Mouse (Mus musculus) macrophage (primary cell): ENCODE measurements around the gene Spata17. TPM values are rescaled to one million over a fixed set of nuclear protein-coding genes. Genes with fewer than 3 reads are reported as not detected.
"Not testable (repeated sequence)": the region's sequence is repeated elsewhere in the genome, so short reads cannot be mapped to it uniquely, and the experiment has no call there.

ENCODE experiments used
- H3K27ac ChIP-seq: fragments of 350-480 bp; formaldehyde crosslinking; 2 replicates; pipeline ENCODE4 v1.9.0; 2021
- H3K36me3 ChIP-seq: fragments of 350-480 bp; formaldehyde crosslinking; 2 replicates; pipeline ENCODE4 v1.9.0; 2021; ENCODE audit errors: inconsistent target
- H3K4me3 ChIP-seq: fragments of 350-480 bp; formaldehyde crosslinking; 2 replicates; pipeline ENCODE4 v1.9.0; 2021; ENCODE audit errors: inconsistent target
- H3K79me2 ChIP-seq: fragments of 350-480 bp; formaldehyde crosslinking; 2 replicates; pipeline ENCODE4 v1.9.0; 2021; ENCODE audit errors: inconsistent target
- WGBS: methylation state at CpG from one replicate; pipeline ENCODE4 v1.1.7; 2026; ENCODE audit warnings: inconsistent platforms; ENCODE audit not compliant: missing documents; 5-methylcytosine and 5-hydroxymethylcytosine counted together
- polyA plus RNA-seq: library from polyadenylated mRNA; stranded (reverse); fragments of 250-400 nt; gene quantifications from 3 replicates; pipeline ENCODE4 v1.2.4, GENCODE M21; 2018; ENCODE audit warnings: inconsistent platforms

Spata17 gene
- polyA plus RNA-seq, 1 experiment from 2014 or later, result not detected

- 22% methylated on average over 6 of the region's 6 CpGs for WGBS
- Histone ChIP-seq H3K27ac (no peak overlapping the region), H3K4me3 (no peak overlapping the region), H3K79me2 (no peaks in the 10 kb centered on the region), H3K36me3 (no peaks in the 10 kb centered on the region)
Observed at GRCm38 (mm10) chr1:187137426-187137825, 77.8 kb downstream of the Spata17 start.

GRCm38 (mm10) chr1:187135887-187136286 lies 79.4 kb downstream of the Spata17 start:
- H3K4me3 ChIP-seq, result no peak overlapping the region
- no peaks in the 10 kb centered on the region for H3K36me3 ChIP-seq
- 82% methylated on average over 4 of the region's 6 CpGs for WGBS
- H3K27ac ChIP-seq, result no peak overlapping the region
- no peaks in the 10 kb centered on the region for H3K79me2 ChIP-seq

- Histone ChIP-seq H3K79me2 (no peaks in the 10 kb centered on the region), H3K4me3 (no peak overlapping the region), H3K36me3 (no peaks in the 10 kb centered on the region), H3K27ac (no peak overlapping the region)
- WGBS, result 93% methylated on average over 6 of the region's 6 CpGs
Observed at GRCm38 (mm10) chr1:187133841-187134240, 81.4 kb downstream of the Spata17 start.

GRCm38 (mm10) chr1:187132348-187132747 lies 82.9 kb downstream of the Spata17 start:
- Histone ChIP-seq H3K36me3 (no peaks in the 10 kb centered on the region), H3K79me2 (no peaks in the 10 kb centered on the region), H3K4me3 (no peak overlapping the region), H3K27ac (no peak overlapping the region)
- WGBS, result 91% methylated on average over 4 of the region's 4 CpGs

GRCm38 (mm10) chr1:187127548-187127947 lies 87.7 kb downstream of the Spata17 start:
- 100% methylated on average over 2 of the region's 2 CpGs for WGBS
- not testable (repeated sequence) for H3K79me2 ChIP-seq, H3K27ac ChIP-seq, H3K4me3 ChIP-seq, H3K36me3 ChIP-seq

GRCm38 (mm10) chr1:187125733-187126132 lies 89.5 kb downstream of the Spata17 start:
- Histone ChIP-seq H3K4me3 (no peak overlapping the region), H3K79me2 (no peaks in the 10 kb centered on the region), H3K27ac (no peak overlapping the region), H3K36me3 (no peaks in the 10 kb centered on the region)
- WGBS, result 95% methylated on average over 11 of the region's 11 CpGs

GRCm38 (mm10) chr1:187124967-187125366 lies 90.3 kb downstream of the Spata17 start:
- Histone ChIP-seq H3K79me2 (no peaks in the 10 kb centered on the region), H3K4me3 (no peak overlapping the region), H3K27ac (no peak overlapping the region), H3K36me3 (no peaks in the 10 kb centered on the region)
- WGBS, result 83% methylated on average over 3 of the region's 3 CpGs

- H3K4me3 ChIP-seq, result no peak overlapping the region
- WGBS, result 94% methylated on average over 6 of the region's 6 CpGs
- no peaks in the 10 kb centered on the region for H3K79me2 ChIP-seq
- no peak overlapping the region for H3K27ac ChIP-seq
- H3K36me3 ChIP-seq, result no peaks in the 10 kb centered on the region
Observed at GRCm38 (mm10) chr1:187119300-187119699, 96.0 kb downstream of the Spata17 start.

GRCm38 (mm10) chr1:187118108-187118507 lies 97.2 kb downstream of the Spata17 start:
- no peak overlapping the region for H3K4me3 ChIP-seq
- H3K27ac ChIP-seq, result no peak overlapping the region
- no peaks in the 10 kb centered on the region for H3K79me2 ChIP-seq
- WGBS, result 60% methylated on average over 6 of the region's 6 CpGs
- no peaks in the 10 kb centered on the region for H3K36me3 ChIP-seq

- Histone ChIP-seq H3K79me2 (no peaks in the 10 kb centered on the region), H3K4me3 (no peak overlapping the region), H3K27ac (no peak overlapping the region), H3K36me3 (no peaks in the 10 kb centered on the region)
- 90% methylated on average over 9 of the region's 9 CpGs for WGBS
Observed at GRCm38 (mm10) chr1:187113716-187114115, 101.5 kb downstream of the Spata17 start.

GRCm38 (mm10) chr1:187102130-187102529 lies 113.1 kb downstream of the Spata17 start:
- no peak overlapping the region for H3K4me3 ChIP-seq
- no peaks in the 10 kb centered on the region for H3K79me2 ChIP-seq
- WGBS, result 97% methylated on average over 4 of the region's 4 CpGs
- no peak overlapping the region for H3K27ac ChIP-seq
- H3K36me3 ChIP-seq, result no peaks in the 10 kb centered on the region

GRCm38 (mm10) chr1:187101202-187101601 lies 114.1 kb downstream of the Spata17 start:
- Histone ChIP-seq H3K4me3 (no peak overlapping the region), H3K79me2 (no peaks in the 10 kb centered on the region), H3K27ac (no peak overlapping the region), H3K36me3 (no peaks in the 10 kb centered on the region)
- WGBS, result 90% methylated on average over 3 of the region's 3 CpGs

- Histone ChIP-seq H3K27ac (no peak overlapping the region), H3K4me3 (no peak overlapping the region), H3K36me3 (no peaks in the 10 kb centered on the region), H3K79me2 (no peaks in the 10 kb centered on the region)
- WGBS, result 78% methylated on average over 3 of the region's 3 CpGs
Observed at GRCm38 (mm10) chr1:187100624-187101023, 114.6 kb downstream of the Spata17 start.

- Histone ChIP-seq H3K27ac (no peak overlapping the region), H3K4me3 (no peak overlapping the region), H3K79me2 (no peaks in the 10 kb centered on the region), H3K36me3 (no peaks in the 10 kb centered on the region)
- 63% methylated on average over 6 of the region's 6 CpGs for WGBS
Observed at GRCm38 (mm10) chr1:187098285-187098684, 117.0 kb downstream of the Spata17 start.

- H3K79me2 ChIP-seq, result no peaks in the 10 kb centered on the region
- H3K4me3 ChIP-seq, result no peak overlapping the region
- no peaks in the 10 kb centered on the region for H3K36me3 ChIP-seq
- WGBS, result 89% methylated on average over 14 of the region's 14 CpGs
- H3K27ac ChIP-seq, result no peak overlapping the region
Observed at GRCm38 (mm10) chr1:187092546-187092945, 122.7 kb downstream of the Spata17 start.

GRCm38 (mm10) chr1:187088660-187089395 lies 126.4 kb downstream of the Spata17 start:
- no peak overlapping the region for H3K4me3 ChIP-seq
- 86% methylated on average over 3 of the region's 3 CpGs for WGBS
- H3K36me3 ChIP-seq, result no peaks in the 10 kb centered on the region
- no peaks in the 10 kb centered on the region for H3K79me2 ChIP-seq
- no peak overlapping the region for H3K27ac ChIP-seq
